Mouse (Mus musculus) olfactory bulb, adult 2 months (tissue): ENCODE data around the gene Gstm1. TPM values are rescaled to one million over a fixed set of nuclear protein-coding genes. Genes with fewer than 3 reads are reported as not detected.
"Not testable (repeated sequence)": the region's sequence is repeated elsewhere in the genome, so short reads cannot be mapped to it uniquely, and the experiment has no call there.

Experiments used
- H3K27ac ChIP-seq: fragments of 200-500 bp; 2 replicates; pipeline ENCODE4 v1.5.1; 2012; ENCODE audit warnings: low read depth, low read length; ENCODE audit not compliant: insufficient read depth
- H3K4me1 ChIP-seq: fragments of 200-500 bp; 2 replicates; pipeline ENCODE4 v1.6.1; 2012; ENCODE audit warnings: low read length; ENCODE audit not compliant: control insufficient read depth, insufficient read depth
- H3K4me3 ChIP-seq: fragments of 200-500 bp; 2 replicates; pipeline ENCODE4 v1.5.1; 2012; ENCODE audit warnings: mild to moderate bottlenecking, low read depth, low read length, moderate library complexity; ENCODE audit not compliant: insufficient read depth
- CTCF ChIP-seq: fragments of 200-500 bp; IDR thresholded peaks from 2 replicates; pipeline ENCODE4 v1.5.1; 2012; ENCODE audit warnings: low read depth, mild to moderate bottlenecking, low read length, moderate library complexity; ENCODE audit not compliant: insufficient read depth
- POLR2A ChIP-seq: fragments of 200-500 bp; IDR thresholded peaks from 2 replicates; pipeline ENCODE4 v1.6.1; 2012; ENCODE audit warnings: mild to moderate bottlenecking, low read depth, low read length, moderate library complexity; ENCODE audit not compliant: insufficient read depth
- WGBS: fragments of 180-500 bp; shearing (Covaris S2); methylation state at CpG from one replicate; pipeline ENCODE4 v1.1.7; 2018; 5-methylcytosine and 5-hydroxymethylcytosine counted together
- polyA plus RNA-seq: library from polyadenylated mRNA; stranded (reverse); fragments of >200 nt; gene quantifications from 2 replicates; pipeline ENCODE4 v1.2.4, GENCODE M21; 2012; ENCODE audit warnings: low replicate concordance; ENCODE audit not compliant: missing spikeins, insufficient read depth, insufficient read length

Gstm1 gene
- polyA plus RNA-seq, 1 experiment = not detected

- WGBS = 97% methylated on average over 1 of the region's 1 CpGs
- no peak overlapping the region for H3K27ac ChIP-seq
- no peak overlapping the region for H3K4me3 ChIP-seq
- TF ChIP-seq CTCF (no peak), POLR2A (no peak)
- H3K4me1 ChIP-seq = no peaks in the 10 kb centered on the region
These were observed 43.5 kb downstream of the Gstm1 start for GRCm38 (mm10) chr3:107974237-107974636.

- TF ChIP-seq CTCF (no peak), POLR2A (no peak)
- H3K4me3 ChIP-seq = no peak overlapping the region
- WGBS = 92% methylated on average over 3 of the region's 3 CpGs
- no peak overlapping the region for H3K27ac ChIP-seq
- 0 out of 2 replicates have a peak, but pooled peaks cover 3% of the 10 kb centered on the region for H3K4me1 ChIP-seq
These were observed 45.7 kb downstream of the Gstm1 start for GRCm38 (mm10) chr3:107972070-107972469.

- not testable (repeated sequence) for H3K27ac ChIP-seq, H3K4me1 ChIP-seq, H3K4me3 ChIP-seq
- 64% methylated on average over 3 of the region's 3 CpGs for WGBS
These were observed 46.7 kb downstream of the Gstm1 start for GRCm38 (mm10) chr3:107971101-107971500.

GRCm38 (mm10) chr3:107968724-107969395, 48.9 kb downstream of the Gstm1 start, which contains the start of gene Gstm3:
Gstm3 (minus strand) TSS chr3:107969283.
- H3K4me1 ChIP-seq = peaks cover 7% of the 10 kb centered on the region
- no peak within 1 kb of the TSS for H3K27ac ChIP-seq
- 65% methylated on average over 13 of the region's 13 CpGs for WGBS
- H3K4me3 ChIP-seq = no peak within 1 kb of the TSS
- TF ChIP-seq POLR2A (no peak), CTCF (no peak)

GRCm38 (mm10) chr3:107966631-107967030, 51.1 kb downstream of the Gstm1 start:
- no peak overlapping the region for H3K4me3 ChIP-seq
- H3K4me1 ChIP-seq = peaks cover 7% of the 10 kb centered on the region
- no peak for TF ChIP-seq CTCF
- no peak for TF ChIP-seq POLR2A
- no peak overlapping the region for H3K27ac ChIP-seq
- WGBS = 96% methylated on average over 5 of the region's 5 CpGs

- 81% methylated on average over 1 of the region's 1 CpGs for WGBS
- H3K4me1 ChIP-seq = peaks cover 7% of the 10 kb centered on the region
- H3K4me3 ChIP-seq = no peak overlapping the region
- H3K27ac ChIP-seq = no peak overlapping the region
- TF ChIP-seq POLR2A = no peak
- TF ChIP-seq CTCF = no peak
These were observed 52.2 kb downstream of the Gstm1 start for GRCm38 (mm10) chr3:107965592-107965991.

GRCm38 (mm10) chr3:107964656-107965308, 53.0 kb downstream of the Gstm1 start:
- TF ChIP-seq CTCF (no peak), POLR2A (no peak)
- Histone ChIP-seq H3K4me1 (peaks cover 7% of the 10 kb centered on the region), H3K4me3 (no peak overlapping the region), H3K27ac (no peak overlapping the region)
- WGBS = 59% methylated on average over 5 of the region's 5 CpGs

- Histone ChIP-seq H3K4me3 (no peak overlapping the region), H3K27ac (no peak overlapping the region), H3K4me1 (peaks cover 7% of the 10 kb centered on the region)
- 95% methylated on average over 4 of the region's 4 CpGs for WGBS
- no peak for TF ChIP-seq CTCF
- no peak for TF ChIP-seq POLR2A
These were observed 53.7 kb downstream of the Gstm1 start for GRCm38 (mm10) chr3:107964026-107964425.

Other genes with a start within 250 kb of the Gstm1 start
- gene Eps8l3, start 140.7 kb downstream of the Gstm1 start, polyA plus RNA-seq = not detected in 2 replicates
- gene Gstm5, start 122.2 kb downstream of the Gstm1 start, polyA plus RNA-seq = not detected in 2 replicates
- gene Gstm7, start 86.2 kb downstream of the Gstm1 start, polyA plus RNA-seq = not detected in 2 replicates
- not detected in 2 replicates for gene Gstm6, start 74.2 kb downstream of the Gstm1 start, polyA plus RNA-seq
- not detected in 2 replicates for gene Gstm3, start 48.7 kb downstream of the Gstm1 start, polyA plus RNA-seq
- gene Gstm2, start 31.5 kb downstream of the Gstm1 start, polyA plus RNA-seq = not detected in 2 replicates
- not detected in 2 replicates for gene Gstm4, start 26.9 kb upstream of the Gstm1 start, polyA plus RNA-seq
- gene Ampd2, start 68.7 kb upstream of the Gstm1 start, polyA plus RNA-seq = not detected in 2 replicates
- not detected in 2 replicates for gene Gnat2, start 74.8 kb upstream of the Gstm1 start, polyA plus RNA-seq
- not detected in 2 replicates for gene Gnai3, start 128.2 kb upstream of the Gstm1 start, polyA plus RNA-seq
- not detected in 2 replicates for gene Gpr61, start 136.9 kb upstream of the Gstm1 start, polyA plus RNA-seq
- 177 and 487 TPM in 2 replicates for gene Amigo1, start 168.4 kb upstream of the Gstm1 start, polyA plus RNA-seq
- not detected in 2 replicates for gene Cyb561d1, start 183.2 kb upstream of the Gstm1 start, polyA plus RNA-seq
- gene Atxn7l2, start 193.0 kb upstream of the Gstm1 start, polyA plus RNA-seq = not detected in 2 replicates
- gene Sypl2, start 208.7 kb upstream of the Gstm1 start, polyA plus RNA-seq = not detected in 2 replicates
- not detected in 2 replicates for gene Psma5, start 239.0 kb upstream of the Gstm1 start, polyA plus RNA-seq